Mouse (Mus musculus) midbrain, postnatal 0 days (tissue): Measurements from ENCODE around the gene R3hdm4. TPM values are rescaled to one million over a fixed set of nuclear protein-coding genes. Genes with fewer than 3 reads are reported as not detected.
A peak's percentile ranks its signal among the peaks of the same experiment; 100 is the strongest.

Source experiments
- ATAC-seq: fragments of 200-750 bp; cut with Nextera tagmentation; 2 replicates; pipeline ENCODE4 v1.8.0; 2017; ENCODE audit warnings: moderate number of reproducible peaks, mild to moderate bottlenecking, moderate TSS enrichment, moderate library complexity; ENCODE audit not compliant: low FRiP score
- DNase-seq: peaks from one replicate; pipeline ENCODE4 v3.0.0-alpha.2; 2015; ENCODE audit warnings: low spot score
- H3K27ac ChIP-seq: fragments of 300-500 bp; sonication (generic); 2 replicates; pipeline ENCODE4 v1.5.1; 2014; ENCODE audit warnings: low read depth, mild to moderate bottlenecking, low read length, mixed read lengths
- H3K27me3 ChIP-seq: fragments of 300-500 bp; sonication (generic); 2 replicates; pipeline ENCODE4 v1.6.1; 2014; ENCODE audit warnings: low read length, control low read depth, mixed read lengths; ENCODE audit not compliant: insufficient read depth
- H3K36me3 ChIP-seq: fragments of 300-500 bp; sonication (generic); 2 replicates; pipeline ENCODE4 v1.6.1; 2014; ENCODE audit warnings: low read length, control low read depth, mixed read lengths; ENCODE audit not compliant: insufficient read depth
- H3K4me1 ChIP-seq: fragments of 300-500 bp; sonication (generic); 2 replicates; pipeline ENCODE4 v1.6.1; 2014; ENCODE audit warnings: mild to moderate bottlenecking, control low read depth, antibody characterized with exemption, low read length, mixed read lengths; ENCODE audit not compliant: insufficient read depth
- H3K4me2 ChIP-seq: fragments of 300-500 bp; sonication (generic); 2 replicates; pipeline ENCODE4 v1.6.1; 2014; ENCODE audit warnings: low read depth, mild to moderate bottlenecking, low read length, mixed read lengths; ENCODE audit not compliant: poor library complexity, severe bottlenecking
- H3K4me3 ChIP-seq: fragments of 300-500 bp; sonication (generic); 2 replicates; pipeline ENCODE4 v1.5.1; 2014; ENCODE audit warnings: low read depth, mild to moderate bottlenecking, low read length, moderate library complexity
- H3K9ac ChIP-seq: fragments of 300-500 bp; sonication (generic); replicated peaks from 2 replicates; pipeline ENCODE4 v1.6.1; 2014; ENCODE audit warnings: mild to moderate bottlenecking, low read length, moderate library complexity, mixed read lengths; ENCODE audit not compliant: poor library complexity, severe bottlenecking
- H3K9me3 ChIP-seq: fragments of 300-500 bp; sonication (generic); 2 replicates; pipeline ENCODE4 v1.6.1; 2016; ENCODE audit warnings: low read length, control low read depth
- CTCF ChIP-seq: IDR thresholded peaks from 2 replicates; pipeline ENCODE4 v1.5.1; 2016; ENCODE audit warnings: antibody characterized with exemption, mild to moderate bottlenecking
- WGBS: fragments of 180-500 bp; shearing (Covaris S2); extraction: QIAGEN DNeasy Blood & Tissue Kit; methylation state at CpG from one replicate; pipeline ENCODE4 v1.1.7; 2014; 5-methylcytosine and 5-hydroxymethylcytosine counted together
- polyA plus RNA-seq: library from polyadenylated mRNA; unstranded; fragments of >200 nt; fragmentation: Nextera tagmentation; extraction: Ambion mirVana; gene quantifications from 2 replicates; pipeline ENCODE4 v1.2.1, GENCODE M21; 2015
- total RNA-seq: library from RNA; depleted of rRNA; stranded (reverse); fragments of >200 nt; gene quantifications from 2 replicates; pipeline ENCODE4 v1.2.3, GENCODE M21; 2014

The R3hdm4 gene
- total and polyA plus RNA-seq, 2 experiments from 2014 or later: 118 to 301 TPM

DNA sequence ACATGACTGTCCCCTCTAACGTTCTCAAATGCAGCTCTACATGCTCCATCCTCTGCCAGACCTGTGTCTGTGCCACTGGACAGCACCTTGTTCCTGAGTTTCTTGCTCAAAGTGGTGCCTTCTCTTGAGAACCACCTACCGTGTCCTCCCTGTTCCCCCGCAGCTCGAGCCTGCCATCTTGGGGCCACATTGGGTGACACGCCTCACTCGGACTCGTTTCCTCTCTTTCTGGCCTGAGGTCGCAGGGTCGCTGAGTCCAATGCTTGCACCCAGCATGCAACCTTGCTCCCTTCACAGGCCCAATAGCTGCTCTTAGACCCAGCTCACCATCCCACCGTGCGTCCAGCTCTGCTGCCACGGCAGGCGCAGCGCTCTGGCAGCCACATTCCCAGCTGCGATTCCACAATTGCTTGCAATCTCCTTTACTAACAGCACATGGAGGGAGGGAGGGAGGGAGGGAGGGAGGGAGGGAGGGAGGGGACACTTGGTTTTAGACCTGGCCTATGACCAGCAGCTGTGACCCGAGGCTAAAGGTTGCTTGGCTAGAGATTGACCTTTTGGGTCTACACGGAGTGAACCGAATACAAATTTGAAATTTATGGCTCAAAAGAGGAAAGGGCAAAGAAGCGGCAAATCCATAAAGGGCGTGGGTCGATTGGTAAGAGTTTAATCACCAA, 37.3 kb upstream of the R3hdm4 start:
- no peak overlapping the region for H3K27ac ChIP-seq
- no peak overlapping the region for H3K4me3 ChIP-seq
- WGBS: 11% methylated on average over 21 of the region's 21 CpGs
- no peak overlapping the region for H3K4me2 ChIP-seq
- H3K36me3 ChIP-seq: peaks cover 1% of the 10 kb centered on the region
- DNase-seq (peak; percentile 55), ATAC-seq (no peak)
- H3K4me1 ChIP-seq: peaks cover 4% of the 10 kb centered on the region; the same call in 1 of the 2 replicates
- no peak overlapping the region for H3K9ac ChIP-seq
- peak; percentile 78 for TF ChIP-seq CTCF
- no peaks in the 10 kb centered on the region for H3K27me3 ChIP-seq
- H3K9me3 ChIP-seq: no peaks in the 10 kb centered on the region

DNA sequence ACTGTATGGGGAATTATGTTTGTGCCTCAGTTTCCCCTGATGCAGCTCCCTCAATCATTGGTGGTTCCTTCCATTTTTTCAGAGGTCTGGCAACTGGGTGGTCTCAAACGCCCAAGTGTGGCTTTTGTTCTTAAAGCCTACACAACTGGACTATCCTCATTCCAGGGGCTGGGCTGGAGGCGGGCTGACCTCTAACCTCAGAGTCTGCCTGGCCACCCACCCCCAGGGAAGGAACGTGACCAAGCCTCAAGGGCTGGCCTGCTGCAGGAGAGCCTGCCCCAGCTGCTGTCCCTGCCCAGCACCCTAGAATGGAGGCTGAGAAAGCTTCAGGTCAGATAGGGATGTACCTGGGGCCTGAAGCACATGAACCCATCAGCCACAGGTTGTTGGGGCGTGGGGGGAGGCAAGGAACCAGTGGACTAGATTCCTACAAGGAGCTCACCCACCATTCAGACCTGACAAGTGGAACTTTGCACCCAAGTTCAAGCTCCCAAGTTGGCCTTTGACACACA, 35.7 kb upstream of the R3hdm4 start:
- Histone ChIP-seq H3K27ac (no peak overlapping the region), H3K9me3 (no peaks in the 10 kb centered on the region), H3K4me1 (peaks cover 4% of the 10 kb centered on the region; the same call in 1 of the 2 replicates), H3K36me3 (peaks cover 7% of the 10 kb centered on the region), H3K4me3 (no peak overlapping the region), H3K4me2 (no peak overlapping the region), H3K27me3 (no peaks in the 10 kb centered on the region), H3K9ac (no peak overlapping the region)
- ATAC-seq (no peak), DNase-seq (no peak)
- TF ChIP-seq CTCF: no peak
- WGBS: 22% methylated on average over 4 of the region's 4 CpGs

DNA sequence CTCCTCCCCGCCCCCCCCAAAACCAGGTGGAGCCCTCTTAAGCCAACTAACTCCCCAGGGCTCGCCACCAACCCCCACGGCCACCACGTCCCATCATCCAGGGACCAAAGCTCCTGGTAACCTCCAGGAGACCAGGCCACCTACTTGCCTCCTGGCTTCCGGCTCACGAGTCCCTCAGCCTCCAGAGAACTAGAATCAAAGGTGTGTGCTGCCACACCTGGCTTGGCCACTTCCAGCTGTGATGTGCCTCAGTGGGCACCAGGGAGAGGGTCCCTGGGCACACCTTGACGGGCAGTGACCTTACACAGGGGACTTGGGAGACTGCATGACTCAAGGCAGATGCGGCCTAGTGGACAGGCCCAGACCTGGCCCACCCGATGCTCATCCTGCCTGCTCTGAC, 34.7 kb upstream of the R3hdm4 start:
- 70% methylated on average over 9 of the region's 9 CpGs for WGBS
- Histone ChIP-seq H3K9me3 (no peaks in the 10 kb centered on the region), H3K27ac (no peak overlapping the region), H3K4me3 (no peak overlapping the region), H3K9ac (peak overlapping the region; percentile 2; the same call in 1 of the 2 replicates), H3K36me3 (peaks cover 16% of the 10 kb centered on the region), H3K4me2 (no peak overlapping the region), H3K4me1 (no peaks in the 10 kb centered on the region; the same call in 1 of the 2 replicates), H3K27me3 (no peaks in the 10 kb centered on the region)
- no peak for TF ChIP-seq CTCF
- no peak for ATAC-seq
- DNase-seq: no peak

DNA sequence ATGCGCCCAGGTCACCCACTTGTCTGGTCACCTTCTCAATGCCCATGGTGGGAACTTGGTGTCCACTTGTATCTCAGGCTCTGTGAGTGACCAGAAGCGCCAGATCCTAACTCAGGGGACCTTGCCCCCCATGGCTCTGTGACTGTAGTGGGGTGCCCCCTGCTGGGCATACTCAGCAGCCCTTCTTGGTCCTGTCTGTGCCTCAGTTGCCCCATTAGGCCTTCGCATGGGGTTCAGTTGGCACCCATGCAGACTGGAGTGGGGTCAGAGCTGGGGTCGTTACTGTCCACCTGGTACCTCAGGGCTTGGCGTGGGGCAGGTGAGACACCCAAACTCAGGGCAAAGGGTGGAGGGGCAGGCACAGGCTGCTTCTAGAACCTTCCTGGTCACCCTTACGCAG, 32.9 kb upstream of the R3hdm4 start:
- whole genome bisulfite sequencing: 85% methylated on average over 6 of the region's 6 CpGs
- Histone ChIP-seq H3K9me3 (no peaks in the 10 kb centered on the region), H3K27ac (no peak overlapping the region; the same call in 1 of the 2 replicates), H3K4me1 (no peaks in the 10 kb centered on the region), H3K9ac (no peak overlapping the region), H3K4me3 (no peak overlapping the region), H3K4me2 (no peak overlapping the region), H3K27me3 (no peaks in the 10 kb centered on the region), H3K36me3 (peaks cover 24% of the 10 kb centered on the region)
- DNase-seq (no peak), ATAC-seq (no peak)
- peak; percentile 59 for TF ChIP-seq CTCF

DNA sequence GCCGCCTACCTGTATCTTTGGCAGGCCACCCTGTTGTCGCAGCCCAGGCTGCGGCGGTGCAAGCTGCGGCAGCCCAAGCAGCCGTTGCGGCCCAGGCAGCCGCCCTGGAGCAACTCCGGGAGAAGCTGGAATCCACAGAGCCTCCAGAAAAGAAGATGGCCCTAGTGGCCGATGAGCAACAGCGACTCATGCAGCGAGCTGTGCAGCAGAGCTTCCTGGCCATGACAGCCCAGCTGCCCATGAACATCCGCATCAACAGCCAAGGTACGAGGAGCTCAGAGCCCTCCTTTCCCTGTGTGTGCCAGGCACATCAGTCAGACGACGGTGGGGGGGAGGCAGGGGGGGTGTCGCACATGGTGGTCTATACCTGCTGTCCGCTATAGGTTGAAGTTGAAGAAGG, 29.7 kb upstream of the R3hdm4 start:
- H3K27me3 ChIP-seq: no peaks in the 10 kb centered on the region
- H3K9ac ChIP-seq: no peak overlapping the region
- 86% methylated on average over 18 of the region's 18 CpGs for WGBS
- no peak overlapping the region for H3K4me3 ChIP-seq
- no peaks in the 10 kb centered on the region for H3K9me3 ChIP-seq
- no peak overlapping the region for H3K4me2 ChIP-seq
- H3K27ac ChIP-seq: no peak overlapping the region
- TF ChIP-seq CTCF: no peak
- ATAC-seq: no peak
- no peaks in the 10 kb centered on the region for H3K4me1 ChIP-seq
- H3K36me3 ChIP-seq: peaks cover 28% of the 10 kb centered on the region
- no peak for DNase-seq

DNA sequence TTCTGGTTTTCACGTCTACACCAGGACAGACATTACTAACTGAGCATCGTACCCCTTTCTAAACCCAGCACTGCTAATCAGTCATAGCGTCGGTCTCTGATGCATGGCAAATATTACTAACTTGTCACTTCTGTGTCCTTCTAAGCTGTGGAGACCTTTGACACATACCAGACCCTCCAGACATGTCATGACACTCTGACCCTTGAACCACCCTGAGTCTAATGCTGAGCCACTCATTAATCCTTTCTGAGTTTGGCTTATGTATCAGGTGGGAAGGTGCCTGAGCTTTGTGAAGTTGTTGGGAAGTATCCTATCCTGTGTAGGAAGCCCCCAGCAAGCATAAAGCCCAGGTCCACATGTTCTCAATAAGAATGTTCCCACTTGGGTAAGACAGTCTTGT, 28.9 kb upstream of the R3hdm4 start:
- no peak overlapping the region for H3K4me3 ChIP-seq
- H3K36me3 ChIP-seq: peaks cover 28% of the 10 kb centered on the region
- H3K27me3 ChIP-seq: no peaks in the 10 kb centered on the region
- 91% methylated on average over 4 of the region's 4 CpGs for WGBS
- no peak overlapping the region for H3K9ac ChIP-seq
- ATAC-seq: no peak
- no peak for DNase-seq
- no peak for TF ChIP-seq CTCF
- no peaks in the 10 kb centered on the region for H3K4me1 ChIP-seq
- H3K9me3 ChIP-seq: no peaks in the 10 kb centered on the region
- no peak overlapping the region for H3K4me2 ChIP-seq
- H3K27ac ChIP-seq: no peak overlapping the region
